Comparison of ENCODE assay signal across 23 mouse cellular contexts in the genomic region with DNA sequence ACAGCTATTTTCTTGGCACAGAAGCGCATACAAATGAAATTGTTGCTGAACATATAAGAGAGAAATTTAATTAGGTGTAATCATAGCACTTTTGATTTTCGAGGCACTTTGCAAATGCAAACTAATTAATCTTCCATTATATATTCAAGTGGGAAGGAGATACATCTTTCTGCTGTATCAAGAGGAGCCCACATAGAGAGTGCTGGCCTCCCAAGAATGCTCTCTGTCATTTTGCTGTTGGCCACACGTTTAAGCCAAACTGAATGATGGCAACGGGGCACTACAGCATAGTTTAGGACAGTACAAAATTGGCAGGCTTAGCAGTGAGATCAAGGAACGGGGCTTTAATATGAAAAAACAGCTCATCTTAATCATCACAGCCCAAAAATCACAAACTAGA.
"Had no signal": no experiment of that assay in that cellular context is flagged by ENCODE, and none has a peak within 500 bp of the region (broad histone marks: within the 10 kb centered on the region; RNA-seq: fewer than 3 reads in every experiment).

No protein-coding gene starts in this region.

- H3K4me2 ChIP-seq: kidney, embryonic 15.5 days; limb, embryonic 12.5 days; liver, embryonic 12.5 days; liver, embryonic 15.5 days; lung, embryonic 15.5 days; midbrain, embryonic 12.5 days; neural tube, embryonic 12.5 days; neural tube, embryonic 15.5 days; stomach, embryonic 15.5 days had no signal

- H3K27ac ChIP-seq: kidney, embryonic 15.5 days; left cerebral cortex, adult 2 months; liver, embryonic 12.5 days; liver, embryonic 15.5 days; lung, embryonic 15.5 days; midbrain, embryonic 12.5 days; neural tube, embryonic 12.5 days; neural tube, embryonic 15.5 days had no signal

- H3K9me3 ChIP-seq: kidney, embryonic 15.5 days; limb, embryonic 12.5 days; liver, embryonic 12.5 days; liver, embryonic 15.5 days; lung, embryonic 15.5 days; megakaryocyte, embryonic 14.5 days; midbrain, embryonic 12.5 days; neural tube, embryonic 12.5 days; neural tube, embryonic 15.5 days; stomach, embryonic 15.5 days had no signal

- H3K27me3 ChIP-seq: limb, embryonic 12.5 days; liver, embryonic 12.5 days; liver, embryonic 15.5 days; lung, embryonic 15.5 days; midbrain, embryonic 12.5 days; neural tube, embryonic 12.5 days; neural tube, embryonic 15.5 days; stomach, embryonic 15.5 days had no signal

- ATAC-seq: liver, embryonic 12.5 days had no signal

- H3K9ac ChIP-seq: kidney, embryonic 15.5 days; limb, embryonic 12.5 days; liver, embryonic 12.5 days; liver, embryonic 15.5 days; lung, embryonic 15.5 days; midbrain, embryonic 12.5 days; neural tube, embryonic 12.5 days; neural tube, embryonic 15.5 days; stomach, embryonic 15.5 days had no signal

- H3K4me1 ChIP-seq: kidney, embryonic 15.5 days; liver, embryonic 12.5 days; liver, embryonic 15.5 days; megakaryocyte, embryonic 14.5 days; stomach, embryonic 15.5 days had no signal

- DNase-seq: kidney, adult 8-10 months; kidney, postnatal 10 days; kidney, postnatal 36 days; layer of hippocampus, postnatal 36 days; liver; lung, adult 18-20 months; lung, postnatal 10 days; lung, postnatal 36 days; right cerebral cortex, adult 18-20 months; right cerebral cortex, postnatal 14 days; right cerebral cortex, postnatal 4 days; thymus, postnatal 25 days had no signal

- H3K36me3 ChIP-seq: kidney, embryonic 15.5 days; liver, embryonic 12.5 days; liver, embryonic 15.5 days; lung, embryonic 15.5 days; midbrain, embryonic 12.5 days; neural tube, embryonic 12.5 days; neural tube, embryonic 15.5 days; stomach, embryonic 15.5 days had no signal

- H3K4me3 ChIP-seq: kidney, embryonic 15.5 days; left cerebral cortex, adult 2 months; limb, embryonic 12.5 days; liver, embryonic 12.5 days; liver, embryonic 15.5 days; lung, embryonic 15.5 days; megakaryocyte, embryonic 14.5 days; midbrain, embryonic 12.5 days; neural tube, embryonic 12.5 days; neural tube, embryonic 15.5 days; stomach, embryonic 15.5 days had no signal
